Mouse (Mus musculus): ENCODE measurements at regions not wholly inside any gene's neighbourhood (a gene's known extent, or its start where the extent isn't known, plus 50 kb on each side); places are given as distances from the start of the nearest gene placed in this dataset.
"Not testable (repeated sequence)": the region's sequence is repeated elsewhere in the genome, so short reads cannot be mapped to it uniquely, and the experiment has no call there.

- not testable (repeated sequence) for TF ChIP-seq CTCF (IDR thresholded peaks at IDR 0.05; ENCODE audit: borderline replicate concordance, insufficient read depth, low read depth, low read length); POLR2A (IDR thresholded peaks at IDR 0.05; ENCODE audit: borderline replicate concordance, insufficient read depth, low read length)
Observed at GRCm38 (mm10) chr7:60374001-60374400, 234.0 kb upstream of the Snrpn start.
